Mouse (Mus musculus) urinary bladder, postnatal 14 days (tissue): ENCODE measurements around the gene Nod2.
A peak's percentile ranks its signal among the peaks of the same experiment; 100 is the strongest.

Experiments used
- DNase-seq: peaks from one replicate; pipeline ENCODE4 v3.0.0; 2021; ENCODE audit warnings: low spot score

The Nod2 gene

DNA sequence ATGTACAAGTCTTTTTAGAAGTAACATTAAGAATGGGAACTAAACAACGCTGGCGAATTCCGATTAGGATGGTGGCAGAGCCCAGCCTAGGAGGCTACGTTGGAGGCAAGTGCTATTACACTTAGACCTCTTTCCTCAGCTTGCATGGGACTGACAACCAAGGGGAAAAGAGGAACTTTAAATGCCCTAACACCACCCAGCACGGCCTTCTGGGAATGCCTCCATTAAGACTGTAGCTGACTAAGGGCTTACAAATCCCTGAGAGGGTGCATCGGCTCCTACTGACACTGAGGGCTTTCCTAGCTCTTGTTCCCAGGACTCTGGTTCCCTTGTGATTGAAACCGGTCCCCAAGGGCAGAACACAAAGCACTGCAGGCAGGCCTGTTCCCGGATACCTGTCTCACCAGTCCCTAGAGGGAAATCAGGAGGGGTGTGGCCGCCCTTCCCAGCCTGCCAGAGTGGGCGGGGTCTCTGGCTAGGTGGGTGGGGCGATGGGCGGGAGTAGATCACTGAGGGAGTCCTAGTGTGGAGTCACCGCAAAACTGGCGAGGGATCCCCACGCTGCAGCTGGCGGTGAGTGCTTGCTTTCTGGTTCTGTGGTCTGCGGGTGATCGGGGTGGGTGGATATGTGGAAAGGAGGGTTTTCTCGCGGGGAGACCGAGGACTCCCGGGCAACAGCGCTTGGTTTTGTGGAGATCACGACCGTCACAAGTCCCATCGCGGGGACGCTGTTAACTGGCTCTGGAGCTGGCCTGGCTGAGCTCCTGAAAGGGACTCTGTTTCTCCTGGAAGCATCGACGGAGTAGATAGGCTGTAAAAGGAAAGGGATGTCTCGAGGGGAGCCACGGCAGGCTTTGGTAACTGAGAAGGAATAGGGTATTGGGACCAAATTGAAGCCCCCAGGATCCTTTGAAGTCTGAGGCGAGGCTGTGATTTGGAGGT, at the start of gene Nod2:
Nod2 (plus strand) TSS at position 479 of the 942 bp plus-strand sequence.
- peak; percentile 90 for DNase-seq

GRCm38 (mm10) chr8:88598578-88598977, 48.5 kb upstream of the Nod2 start:
- no peak for DNase-seq

- DNase-seq = no peak
Measured at GRCm38 (mm10) chr8:88599491-88599890, 47.6 kb upstream of the Nod2 start.

DNA sequence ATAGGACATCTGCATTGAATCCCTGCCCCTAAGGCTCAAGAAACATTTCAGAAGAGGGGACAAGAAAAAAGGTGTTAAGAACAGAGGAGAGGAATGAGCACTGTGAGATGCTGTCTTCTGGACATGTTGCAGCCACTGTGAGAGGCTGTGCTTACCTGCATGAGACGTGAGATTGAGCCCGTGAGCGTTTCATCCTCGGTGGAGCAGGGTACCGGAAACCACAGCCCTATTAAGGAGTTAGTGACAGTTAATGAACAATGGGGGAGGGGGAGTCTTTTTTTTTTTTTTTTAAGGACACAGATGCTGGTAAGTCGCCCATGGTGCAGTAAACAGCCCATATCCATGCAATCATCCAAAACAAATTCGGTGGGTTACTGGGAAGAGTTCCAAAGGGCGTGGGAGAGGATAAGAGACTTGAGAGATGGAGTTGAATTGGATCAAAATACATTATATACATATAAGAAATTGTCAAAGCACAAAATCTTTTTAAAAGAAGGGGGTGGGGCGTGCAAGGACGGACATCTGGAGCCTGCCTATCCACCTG, 43.6 kb upstream of the Nod2 start:
- no peak for DNase-seq

- DNase-seq = peak; percentile 81
Measured at GRCm38 (mm10) chr8:88604065-88605038, 42.8 kb upstream of the Nod2 start.

GRCm38 (mm10) chr8:88605361-88606040, 41.6 kb upstream of the Nod2 start:
- no peak for DNase-seq

DNA sequence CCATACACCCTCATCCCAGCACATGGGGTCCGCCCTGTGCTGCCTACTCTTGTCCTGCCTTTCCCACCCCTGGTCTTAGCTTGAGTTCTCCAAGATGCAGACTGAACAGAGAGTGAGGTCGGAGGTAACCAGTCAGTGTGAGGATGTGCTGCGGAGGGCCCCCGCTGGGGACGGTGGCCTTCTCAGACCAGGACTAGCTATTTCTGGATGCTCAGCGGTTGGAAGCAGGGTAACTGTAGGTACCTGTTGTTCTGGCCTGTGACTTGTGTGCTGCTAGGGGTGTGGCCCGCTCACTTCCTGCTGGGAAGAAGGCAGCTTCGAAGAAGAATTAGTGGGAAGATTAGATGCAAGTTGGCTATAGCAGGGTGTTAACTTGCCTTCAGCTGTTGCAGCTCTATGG, 38.1 kb upstream of the Nod2 start:
- DNase-seq = no peak

DNA sequence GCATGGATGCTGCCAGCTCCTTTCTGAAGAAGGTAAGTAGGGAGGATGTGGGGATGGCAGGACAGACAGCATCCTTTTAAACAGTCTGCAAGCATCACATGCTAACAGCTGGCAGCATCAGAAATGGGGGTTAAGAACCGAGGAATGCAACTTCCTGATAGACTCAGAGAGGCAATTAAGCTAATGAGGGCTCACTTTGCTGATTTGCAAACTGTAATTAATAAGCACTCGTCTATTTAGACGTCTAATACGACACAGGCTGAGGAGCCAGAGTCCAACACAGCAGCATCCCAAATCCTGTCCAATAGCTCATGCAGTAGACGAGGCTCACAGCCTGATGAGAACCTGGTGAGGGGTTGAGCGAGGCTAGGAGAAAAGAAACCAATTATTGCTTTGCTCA, 36.8 kb upstream of the Nod2 start:
- no peak for DNase-seq

GRCm38 (mm10) chr8:88614981-88615380, 32.1 kb upstream of the Nod2 start:
- DNase-seq = no peak

DNA sequence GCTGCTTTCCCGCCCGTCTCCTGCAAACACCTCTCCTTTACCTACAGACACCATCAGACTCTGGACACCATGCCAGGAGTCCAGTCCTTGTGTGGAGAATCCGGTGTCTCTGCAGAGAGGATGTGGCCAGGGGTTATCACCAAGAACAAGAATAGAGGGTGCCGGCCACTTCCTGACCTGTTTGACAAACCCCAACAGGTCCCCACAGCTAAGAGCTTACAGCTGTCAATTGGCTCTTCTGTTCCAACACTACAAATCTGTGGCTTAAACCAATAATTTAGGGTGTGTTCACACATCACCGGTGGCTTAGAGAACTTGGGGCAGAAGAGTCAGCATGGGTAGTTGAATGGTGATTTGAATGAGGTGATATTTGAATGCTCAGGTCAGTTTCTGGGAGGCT, 28.5 kb upstream of the Nod2 start:
- no peak for DNase-seq

DNA sequence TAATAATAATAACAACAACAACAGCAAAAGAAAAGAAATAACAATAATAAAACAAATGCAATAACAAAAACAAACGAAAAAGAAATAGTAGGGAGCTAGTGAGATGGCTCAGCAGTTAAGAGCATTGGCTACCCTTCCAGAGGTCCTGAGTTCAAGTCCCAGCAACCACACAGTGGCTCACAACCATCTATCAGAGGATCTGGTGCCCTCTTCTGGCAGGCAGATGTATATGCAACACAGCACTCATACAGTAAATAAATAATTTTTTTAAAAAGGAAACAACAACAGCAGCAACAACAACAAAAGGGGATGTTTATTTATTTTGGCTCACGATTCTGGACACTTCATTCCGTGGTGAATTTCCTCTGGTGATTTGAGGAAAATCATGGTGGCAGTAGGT, 27.6 kb upstream of the Nod2 start:
- DNase-seq = no peak

- DNase-seq = no peak
Measured at GRCm38 (mm10) chr8:88620931-88621330, 26.2 kb upstream of the Nod2 start.

DNA sequence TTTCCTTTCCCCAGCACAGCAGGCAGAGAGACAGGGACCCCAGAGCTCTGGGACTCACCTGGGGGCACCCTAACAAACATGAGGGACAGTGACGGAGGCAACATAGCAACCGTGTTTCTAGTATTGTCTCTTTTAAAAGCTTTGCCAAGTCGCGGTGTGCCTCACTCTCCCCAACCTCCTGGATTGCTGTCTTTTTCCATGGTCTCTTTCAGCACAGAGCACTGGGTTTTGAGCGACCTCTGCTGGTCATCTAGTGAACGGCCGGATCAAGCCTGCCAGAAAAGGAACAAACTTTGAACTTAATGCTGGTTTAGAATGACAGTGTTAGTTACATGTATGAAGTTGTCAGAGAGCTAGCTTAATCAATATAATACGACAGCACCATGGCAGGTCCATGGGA, 25.7 kb upstream of the Nod2 start:
- peak; percentile 78 for DNase-seq

DNA sequence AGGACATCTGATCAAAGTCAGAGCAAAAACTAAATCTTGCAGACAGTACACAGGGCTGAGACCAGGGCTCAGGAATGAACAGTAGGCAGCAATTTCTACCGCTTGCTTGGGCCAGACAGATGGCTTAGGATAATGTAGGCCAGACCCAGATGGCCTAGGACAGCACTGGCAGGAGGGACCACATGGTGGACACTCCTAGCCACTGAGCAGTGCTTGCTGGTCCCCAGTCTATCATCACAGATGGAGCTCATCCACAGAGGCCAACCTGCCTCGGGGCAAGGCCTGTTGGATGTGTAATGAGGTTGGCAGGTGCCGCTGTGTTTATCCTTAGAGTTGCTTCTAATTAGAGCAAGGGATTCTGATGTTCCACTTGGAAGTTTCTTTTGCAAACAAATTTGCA, 23.8 kb upstream of the Nod2 start:
- DNase-seq = no peak

DNA sequence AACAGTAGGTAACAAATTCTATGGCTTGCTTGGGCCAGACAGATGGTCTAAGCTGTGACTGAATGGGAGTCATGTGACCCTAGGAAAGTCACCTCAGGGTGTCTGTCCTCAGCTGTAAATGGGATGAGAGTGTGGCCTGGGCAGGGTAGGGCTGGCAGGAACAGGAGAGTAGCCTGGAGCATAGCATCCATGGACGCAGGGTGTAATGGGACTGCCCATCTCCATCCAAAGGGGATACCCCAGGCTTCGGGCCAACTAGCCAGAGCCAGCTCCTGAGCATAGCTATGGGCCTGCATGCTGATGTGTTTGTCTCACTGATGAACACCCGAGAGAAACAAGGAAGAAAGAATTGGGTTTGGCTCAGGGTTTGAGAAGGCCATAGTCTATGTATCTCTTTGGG, 22.8 kb upstream of the Nod2 start:
- no peak for DNase-seq

- no peak for DNase-seq
Measured at GRCm38 (mm10) chr8:88626433-88626832, 20.7 kb upstream of the Nod2 start.

DNA sequence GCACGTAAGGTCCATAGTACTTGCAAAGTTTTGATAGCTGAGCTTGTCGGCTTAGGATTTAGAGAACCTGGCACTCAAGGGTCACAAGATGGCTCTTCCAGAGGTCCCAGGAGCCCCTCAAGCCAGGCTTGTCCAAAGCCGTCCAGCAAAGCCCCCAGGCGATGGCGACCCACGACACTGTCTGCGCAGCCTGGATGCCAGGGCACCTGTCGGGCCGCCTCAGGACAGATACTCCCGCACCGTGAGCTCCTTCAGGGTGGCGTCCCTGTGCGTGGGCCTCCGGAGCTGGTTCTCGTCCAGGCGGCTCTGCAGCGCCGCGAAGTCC, 20.2 kb upstream of the Nod2 start:
- DNase-seq = no peak

DNA sequence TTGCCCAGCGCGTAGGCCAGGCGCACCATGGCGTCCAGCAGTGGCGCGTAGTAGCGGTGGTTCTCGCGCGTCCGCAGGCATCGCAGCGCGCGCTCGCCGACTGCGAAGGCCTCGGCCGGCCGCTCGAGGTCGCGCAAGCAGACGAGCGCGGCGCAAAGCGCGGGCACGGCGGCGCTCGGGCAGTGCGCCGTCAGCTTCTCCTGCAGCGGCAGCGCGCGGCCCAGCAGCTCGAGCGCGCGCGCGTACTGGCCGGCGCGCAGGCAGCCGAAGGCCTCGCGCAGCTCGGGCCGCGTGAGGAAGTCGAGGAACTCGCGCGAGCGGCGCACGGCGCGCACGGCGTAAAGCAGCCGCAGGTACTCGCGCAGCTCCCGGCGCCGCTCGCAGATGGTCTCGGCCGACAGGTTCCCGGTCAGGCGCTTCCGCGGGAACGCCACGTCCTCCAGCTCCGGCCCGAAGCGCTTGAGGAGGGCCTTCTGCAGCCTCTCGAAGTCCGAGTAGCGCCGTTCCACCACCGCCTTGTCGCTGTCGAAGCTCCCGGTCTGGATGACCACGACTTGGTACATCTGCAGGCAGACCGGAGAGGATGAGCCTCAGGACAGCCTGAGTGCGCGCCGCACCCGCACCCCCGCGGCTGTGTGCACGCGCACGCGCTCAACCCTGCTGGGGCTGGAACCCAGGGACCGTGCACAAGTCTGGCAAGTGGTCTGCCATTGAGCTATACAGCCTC, 19.7 kb upstream of the Nod2 start:
- peak; percentile 73 for DNase-seq

- no peak for DNase-seq
Measured at GRCm38 (mm10) chr8:88628001-88628774, 18.9 kb upstream of the Nod2 start.

DNA sequence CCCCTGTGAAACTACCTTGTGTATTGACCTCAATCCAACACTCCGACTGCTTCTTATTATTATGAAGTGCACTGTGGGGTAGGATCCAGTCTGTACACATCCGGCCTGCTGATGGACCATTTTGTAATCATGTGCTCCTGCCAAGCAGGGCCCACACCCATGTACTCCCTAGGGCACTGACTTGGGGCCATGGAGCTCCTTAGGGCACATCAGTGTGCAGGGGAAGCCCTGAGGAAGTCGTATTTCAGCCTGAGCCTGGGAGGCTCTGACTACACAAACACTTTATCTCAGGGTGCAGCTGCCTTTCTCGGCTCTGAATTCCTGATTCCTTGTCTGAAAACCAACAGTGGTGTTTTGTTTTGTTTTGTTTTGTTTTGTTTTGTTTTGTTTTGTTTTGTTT, 16.9 kb upstream of the Nod2 start:
- DNase-seq = no peak

- DNase-seq = no peak
Measured at GRCm38 (mm10) chr8:88631081-88631480, 16.0 kb upstream of the Nod2 start.
